Mouse (Mus musculus): Measurements from ENCODE around the gene Trim67. TPM values are rescaled to one million over a fixed set of nuclear protein-coding genes. Genes with fewer than 3 reads are reported as not detected.
"Not testable (repeated sequence)": the region's sequence is repeated elsewhere in the genome, so short reads cannot be mapped to it uniquely, and the experiment has no call there.

Gene Trim67
- polyA plus RNA-seq, 1 experiment from 2014 or later = 0.46 TPM

GRCm38 (mm10) chr8:124840900-124841299, 48.0 kb downstream of the Trim67 start:
- Histone ChIP-seq H3K36me3 (peaks cover 88% of the 10 kb centered on the region), H3K4me3 (no peak overlapping the region), H3K27me3 (ENCODE audit: low read depth, poor library complexity, severe bottlenecking) (no peaks in the 10 kb centered on the region), H3K9me3 (replicated peaks) (no peaks in the 10 kb centered on the region), H3K27ac (replicated peaks) (no peak overlapping the region), H3K4me1 (no peaks in the 10 kb centered on the region)
- no peak for DNase-seq (ENCODE audit: low spot score)
- WGBS = 95% methylated on average over 7 of the region's 7 CpGs

- no peaks in the 10 kb centered on the region for H3K27me3 ChIP-seq (ENCODE audit: low read depth, poor library complexity, severe bottlenecking)
- WGBS = 93% methylated on average over 10 of the region's 10 CpGs
- peaks cover 88% of the 10 kb centered on the region for H3K36me3 ChIP-seq
- no peaks in the 10 kb centered on the region for H3K9me3 ChIP-seq (replicated peaks)
- DNase-seq (ENCODE audit: low spot score) = no peak
- no peaks in the 10 kb centered on the region for H3K4me1 ChIP-seq
- H3K27ac ChIP-seq (replicated peaks) = no peak overlapping the region
- H3K4me3 ChIP-seq = no peak overlapping the region
Observed at GRCm38 (mm10) chr8:124841775-124842174, 48.9 kb downstream of the Trim67 start.

GRCm38 (mm10) chr8:124842929-124843328, 50.0 kb downstream of the Trim67 start:
- WGBS = 77% methylated on average over 1 of the region's 1 CpGs
- not testable (repeated sequence) for H3K9me3 ChIP-seq (replicated peaks); H3K4me3 ChIP-seq; H3K27ac ChIP-seq (replicated peaks); H3K27me3 ChIP-seq (ENCODE audit: low read depth, poor library complexity, severe bottlenecking); H3K4me1 ChIP-seq; DNase-seq (ENCODE audit: low spot score)
- peaks cover 79% of the 10 kb centered on the region for H3K36me3 ChIP-seq

- no peaks in the 10 kb centered on the region for H3K27me3 ChIP-seq (ENCODE audit: low read depth, poor library complexity, severe bottlenecking)
- WGBS = 79% methylated on average over 3 of the region's 3 CpGs
- no peak overlapping the region for H3K27ac ChIP-seq (replicated peaks)
- no peaks in the 10 kb centered on the region for H3K4me1 ChIP-seq
- H3K36me3 ChIP-seq = peaks cover 57% of the 10 kb centered on the region
- H3K4me3 ChIP-seq = no peak overlapping the region
- no peaks in the 10 kb centered on the region for H3K9me3 ChIP-seq (replicated peaks)
- no peak for DNase-seq (ENCODE audit: low spot score)
Observed at GRCm38 (mm10) chr8:124845131-124845530, 52.2 kb downstream of the Trim67 start.

- Histone ChIP-seq H3K36me3 (peaks cover 52% of the 10 kb centered on the region), H3K4me1 (no peaks in the 10 kb centered on the region), H3K27ac (replicated peaks) (no peak overlapping the region), H3K4me3 (no peak overlapping the region), H3K27me3 (ENCODE audit: low read depth, poor library complexity, severe bottlenecking) (no peaks in the 10 kb centered on the region), H3K9me3 (replicated peaks) (no peaks in the 10 kb centered on the region)
- no peak for DNase-seq (ENCODE audit: low spot score)
- 92% methylated on average over 5 of the region's 5 CpGs for WGBS
Observed at GRCm38 (mm10) chr8:124845573-124845972, 52.7 kb downstream of the Trim67 start.

- no peaks in the 10 kb centered on the region for H3K4me1 ChIP-seq
- H3K36me3 ChIP-seq = peaks cover 63% of the 10 kb centered on the region
- H3K27me3 ChIP-seq (ENCODE audit: low read depth, poor library complexity, severe bottlenecking) = no peaks in the 10 kb centered on the region
- DNase-seq (ENCODE audit: low spot score) = no peak
- H3K4me3 ChIP-seq = no peak overlapping the region
- peaks cover 45% of the 10 kb centered on the region for H3K9me3 ChIP-seq (replicated peaks)
- H3K27ac ChIP-seq (replicated peaks) = no peak overlapping the region
- WGBS = 100% methylated on average over 1 of the region's 1 CpGs
Observed at GRCm38 (mm10) chr8:124853511-124853910, 60.6 kb downstream of the Trim67 start.

- H3K4me1 ChIP-seq = peaks cover 22% of the 10 kb centered on the region
- H3K27ac ChIP-seq (replicated peaks) = no peak overlapping the region
- H3K36me3 ChIP-seq = peaks cover 71% of the 10 kb centered on the region
- no peaks in the 10 kb centered on the region for H3K27me3 ChIP-seq (ENCODE audit: low read depth, poor library complexity, severe bottlenecking)
- no peak for DNase-seq (ENCODE audit: low spot score)
- H3K9me3 ChIP-seq (replicated peaks) = peaks cover 26% of the 10 kb centered on the region; the same call in 1 of the 2 replicates
- H3K4me3 ChIP-seq = no peak overlapping the region
Observed at GRCm38 (mm10) chr8:124859466-124859865, 66.6 kb downstream of the Trim67 start.

- no peaks in the 10 kb centered on the region for H3K27me3 ChIP-seq (ENCODE audit: low read depth, poor library complexity, severe bottlenecking)
- no peak for DNase-seq (ENCODE audit: low spot score)
- H3K36me3 ChIP-seq = peaks cover 67% of the 10 kb centered on the region
- peaks cover 20% of the 10 kb centered on the region; the same call in 1 of the 2 replicates for H3K9me3 ChIP-seq (replicated peaks)
- H3K4me1 ChIP-seq = peaks cover 24% of the 10 kb centered on the region
- WGBS = 93% methylated on average over 3 of the region's 3 CpGs
- no peak overlapping the region for H3K27ac ChIP-seq (replicated peaks)
- H3K4me3 ChIP-seq = no peak overlapping the region
Observed at GRCm38 (mm10) chr8:124860188-124860587, 67.3 kb downstream of the Trim67 start.

- Histone ChIP-seq H3K9me3 (replicated peaks) (no peaks in the 10 kb centered on the region), H3K27ac (replicated peaks) (peak within 1 kb of the TSS; percentile 98), H3K27me3 (ENCODE audit: low read depth, poor library complexity, severe bottlenecking) (no peaks in the 10 kb centered on the region), H3K36me3 (peaks cover 55% of the 10 kb centered on the region), H3K4me1 (peaks cover 27% of the 10 kb centered on the region), H3K4me3 (peak within 1 kb of the TSS; percentile 93)
- DNase-seq (ENCODE audit: low spot score) = peak; percentile 96
- WGBS = 2% methylated on average over 55 of the region's 55 CpGs
Observed at GRCm38 (mm10) chr8:124862321-124863162, 69.7 kb downstream of the Trim67 start, which contains the start of the genes Gnpat and 2810004N23Rik. TSS of gene Gnpat (plus strand) at chr8:124863033. TSS of gene 2810004N23Rik (minus strand) at chr8:124863120.

- DNase-seq (ENCODE audit: low spot score) = no peak
- WGBS = under 1% methylated on average over 33 of the region's 33 CpGs
- Histone ChIP-seq H3K27ac (replicated peaks) (peak overlapping the region; percentile 98), H3K27me3 (ENCODE audit: low read depth, poor library complexity, severe bottlenecking) (no peaks in the 10 kb centered on the region), H3K4me3 (peak overlapping the region; percentile 93), H3K9me3 (replicated peaks) (no peaks in the 10 kb centered on the region), H3K36me3 (peaks cover 49% of the 10 kb centered on the region), H3K4me1 (peaks cover 29% of the 10 kb centered on the region)
Observed at GRCm38 (mm10) chr8:124863163-124863677, 70.3 kb downstream of the Trim67 start.

GRCm38 (mm10) chr8:124863729-124864128, 70.8 kb downstream of the Trim67 start:
- peaks cover 44% of the 10 kb centered on the region for H3K36me3 ChIP-seq
- H3K4me3 ChIP-seq = peak overlapping the region; percentile 93
- H3K27me3 ChIP-seq (ENCODE audit: low read depth, poor library complexity, severe bottlenecking) = no peaks in the 10 kb centered on the region
- H3K27ac ChIP-seq (replicated peaks) = peak overlapping the region; percentile 98
- WGBS = 28% methylated on average over 8 of the region's 8 CpGs
- H3K9me3 ChIP-seq (replicated peaks) = no peaks in the 10 kb centered on the region
- no peak for DNase-seq (ENCODE audit: low spot score)
- H3K4me1 ChIP-seq = peaks cover 34% of the 10 kb centered on the region

- H3K27ac ChIP-seq (replicated peaks) = no peak overlapping the region
- no peak for DNase-seq (ENCODE audit: low spot score)
- H3K36me3 ChIP-seq = peaks cover 34% of the 10 kb centered on the region
- H3K4me3 ChIP-seq = no peak overlapping the region
- peaks cover 29% of the 10 kb centered on the region for H3K4me1 ChIP-seq
- H3K9me3 ChIP-seq (replicated peaks) = no peaks in the 10 kb centered on the region
- no peaks in the 10 kb centered on the region for H3K27me3 ChIP-seq (ENCODE audit: low read depth, poor library complexity, severe bottlenecking)
- WGBS = 84% methylated on average over 3 of the region's 3 CpGs
Observed at GRCm38 (mm10) chr8:124866669-124867068, 73.8 kb downstream of the Trim67 start.

GRCm38 (mm10) chr8:124867126-124867525, 74.2 kb downstream of the Trim67 start:
- no peak overlapping the region for H3K27ac ChIP-seq (replicated peaks)
- H3K9me3 ChIP-seq (replicated peaks) = no peaks in the 10 kb centered on the region
- no peaks in the 10 kb centered on the region for H3K27me3 ChIP-seq (ENCODE audit: low read depth, poor library complexity, severe bottlenecking)
- 89% methylated on average over 2 of the region's 2 CpGs for WGBS
- H3K36me3 ChIP-seq = peaks cover 38% of the 10 kb centered on the region
- no peak for DNase-seq (ENCODE audit: low spot score)
- H3K4me3 ChIP-seq = no peak overlapping the region
- peaks cover 25% of the 10 kb centered on the region for H3K4me1 ChIP-seq

Data from midbrain, embryonic 10.5 days (tissue).